Comparison of ENCODE assay signal across 11 mouse cellular contexts in the genomic region with DNA sequence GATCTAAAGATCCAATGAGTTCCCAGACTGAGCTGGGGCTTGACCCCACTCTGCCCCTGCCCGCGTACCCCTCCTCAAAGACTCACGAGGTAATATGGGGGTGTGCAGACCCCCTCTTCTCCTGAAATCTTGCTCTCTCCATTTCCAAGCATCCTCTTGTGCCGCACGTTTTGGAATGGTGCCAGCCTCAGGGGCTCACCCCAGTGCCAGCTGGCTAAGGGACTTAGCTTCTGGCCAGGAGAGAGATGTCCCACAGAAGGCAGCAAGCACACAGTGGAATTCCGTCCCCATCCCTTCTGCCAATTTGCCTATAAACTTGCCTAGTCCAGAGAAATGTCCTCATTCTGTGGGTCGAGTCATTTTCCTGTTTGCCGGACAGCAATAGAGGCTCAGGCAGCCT. TPM values are rescaled to one million over a fixed set of nuclear protein-coding genes. Genes with fewer than 3 reads are reported as not detected.
DNase-seq lines count a peak whose midpoint lies in the region; ATAC-seq and TF ChIP-seq lines count a peak whose summit lies in the region.
"Had no signal": no experiment of that assay in that cellular context is flagged by ENCODE, and none has a peak within 500 bp of the region (broad histone marks: within the 10 kb centered on the region; RNA-seq: fewer than 3 reads in every experiment).

No protein-coding gene starts in this region.

- H3K27me3 ChIP-seq in lung, embryonic 15.5 days, result peaks cover 100% of the 10 kb centered on the region
- H3K27me3 ChIP-seq in forebrain, embryonic 11.5 days (ENCODE audit: control insufficient read depth, insufficient read depth, low read length), result peaks cover 93% of the 10 kb centered on the region
- H3K27me3 ChIP-seq in hindbrain, embryonic 16.5 days (replicated peaks; ENCODE audit: control insufficient read depth, insufficient read depth, low read length), result peaks cover 85% of the 10 kb centered on the region
- peaks cover 89% of the 10 kb centered on the region for H3K27me3 ChIP-seq in midbrain, postnatal 0 days (ENCODE audit: insufficient read depth, low read length)

- peaks cover 12% of the 10 kb centered on the region for H3K4me1 ChIP-seq in lung, embryonic 15.5 days
- H3K4me1 ChIP-seq in forebrain, embryonic 11.5 days (replicated peaks; ENCODE audit: control insufficient read depth, insufficient read depth, low read length), result peaks cover 27% of the 10 kb centered on the region
- peaks cover 12% of the 10 kb centered on the region for H3K4me1 ChIP-seq in hindbrain, embryonic 16.5 days (ENCODE audit: control insufficient read depth, insufficient read depth, low read depth, low read length)
- H3K4me1 ChIP-seq in midbrain, postnatal 0 days (ENCODE audit: insufficient read depth, low read length), result no peaks in the 10 kb centered on the region

- DNase-seq in lung, postnatal 10 days, result no peak
- no peak for DNase-seq in forebrain, embryonic 11.5 days (ENCODE audit: low spot score)
- peak; percentile 69 for DNase-seq in midbrain, postnatal 0 days (ENCODE audit: low spot score)
- DNase-seq in thymus, postnatal 4 days, result no peak
- DNase-seq in spleen, postnatal 10 days (ENCODE audit: low spot score in 2 of 2), result no peak
- DNase-seq: gastrocnemius, adult 2 months had no signal

- ATAC-seq in lung, embryonic 15.5 days (ENCODE audit: borderline replicate concordance, extremely low read depth, low FRiP score, low TSS enrichment), result no peak
- peak; percentile 3; the same call in 1 of the 2 replicates for ATAC-seq in forebrain, embryonic 11.5 days (replicated peaks; ENCODE audit: low FRiP score)
- peak; percentile 64; the same call in 1 of the 2 replicates for ATAC-seq in hindbrain, embryonic 16.5 days
- ATAC-seq in midbrain, postnatal 0 days (ENCODE audit: low FRiP score), result no peak
- no peak for ATAC-seq in erythroid progenitor cell, adult 5-6 weeks (replicated peaks; ENCODE audit: low FRiP score, poor library complexity, severe bottlenecking)

- H3K9ac ChIP-seq in lung, embryonic 15.5 days, result no peak overlapping the region
- H3K9ac ChIP-seq in forebrain, embryonic 11.5 days (ENCODE audit: low read length), result no peak overlapping the region
- no peak overlapping the region for H3K9ac ChIP-seq in hindbrain, embryonic 16.5 days (ENCODE audit: low read depth, low read length)
- H3K9ac ChIP-seq in midbrain, postnatal 0 days (replicated peaks; ENCODE audit: low read length, poor library complexity, severe bottlenecking), result no peak overlapping the region

- 8% methylated on average over 8 of the region's 8 CpGs for WGBS in lung, embryonic 15.5 days
- 8% methylated on average over 8 of the region's 8 CpGs for WGBS in forebrain, embryonic 11.5 days
- 8% methylated on average over 8 of the region's 8 CpGs for WGBS in hindbrain, embryonic 16.5 days
- WGBS in midbrain, postnatal 0 days, result 15% methylated on average over 8 of the region's 8 CpGs

- H3K9me3 ChIP-seq in lung, embryonic 15.5 days, result no peaks in the 10 kb centered on the region
- H3K9me3 ChIP-seq in forebrain, embryonic 11.5 days (ENCODE audit: control insufficient read depth, low read length), result no peaks in the 10 kb centered on the region
- H3K9me3 ChIP-seq in hindbrain, embryonic 16.5 days (ENCODE audit: control insufficient read depth, low read length), result no peaks in the 10 kb centered on the region
- H3K9me3 ChIP-seq in midbrain, postnatal 0 days (ENCODE audit: low read length), result no peaks in the 10 kb centered on the region

- peak overlapping the region; percentile 28; the same call in 1 of the 2 replicates for H3K4me3 ChIP-seq in lung, embryonic 15.5 days
- H3K4me3 ChIP-seq in forebrain, embryonic 11.5 days (ENCODE audit: low read depth, low read length), result peak overlapping the region; percentile 32
- no peak overlapping the region for H3K4me3 ChIP-seq in hindbrain, embryonic 16.5 days (ENCODE audit: low read length)
- no peak overlapping the region for H3K4me3 ChIP-seq in midbrain, postnatal 0 days (ENCODE audit: low read depth, low read length)

- no peak overlapping the region for H3K4me2 ChIP-seq in lung, embryonic 15.5 days
- peak overlapping the region; percentile 44; the same call in 1 of the 2 replicates for H3K4me2 ChIP-seq in forebrain, embryonic 11.5 days (ENCODE audit: low read depth, low read length, severe bottlenecking)
- H3K4me2 ChIP-seq in hindbrain, embryonic 16.5 days (ENCODE audit: low read length), result peak overlapping the region; percentile 61
- H3K4me2 ChIP-seq in midbrain, postnatal 0 days (ENCODE audit: low read depth, low read length, poor library complexity, severe bottlenecking), result no peak overlapping the region

- no peak overlapping the region for H3K27ac ChIP-seq in lung, embryonic 15.5 days
- peak overlapping the region; percentile 31; the same call in 1 of the 2 replicates for H3K27ac ChIP-seq in forebrain, embryonic 11.5 days (ENCODE audit: low read depth, low read length)
- H3K27ac ChIP-seq in hindbrain, embryonic 16.5 days (ENCODE audit: low read depth, low read length), result no peak overlapping the region
- H3K27ac ChIP-seq in midbrain, postnatal 0 days (ENCODE audit: low read depth, low read length), result no peak overlapping the region
- H3K27ac ChIP-seq: gastrocnemius, adult 2 months had no signal

- TF ChIP-seq CTCF in midbrain, postnatal 0 days (IDR thresholded peaks at IDR 0.05), result no peak

- H3K36me3 ChIP-seq in lung, embryonic 15.5 days, result no peaks in the 10 kb centered on the region
- no peaks in the 10 kb centered on the region for H3K36me3 ChIP-seq in forebrain, embryonic 11.5 days (ENCODE audit: control insufficient read depth, insufficient read depth, low read length)
- no peaks in the 10 kb centered on the region for H3K36me3 ChIP-seq in hindbrain, embryonic 16.5 days (ENCODE audit: control insufficient read depth, insufficient read depth, low read length)
- H3K36me3 ChIP-seq in midbrain, postnatal 0 days (ENCODE audit: insufficient read depth, low read length), result no peaks in the 10 kb centered on the region

RNA-seq across cellular contexts. Expression of a gene that starts 0.8 kb away (rescaled TPM):
- not detected in 2 replicates for polyA plus RNA-seq in lung, embryonic 15.5 days (2015; fragmentation: Nextera tagmentation; extraction: Ambion mirVana)
- 27.6 and 33.2 TPM in 2 replicates for polyA plus RNA-seq in forebrain, embryonic 11.5 days (2014; fragmentation: Nextera tagmentation; extraction: Ambion mirVana)
- polyA plus RNA-seq in hindbrain, embryonic 16.5 days (2015; fragmentation: Nextera tagmentation; extraction: Ambion mirVana), result 0.11 and 1.0 TPM in 2 replicates
- total RNA-seq in midbrain, postnatal 0 days (2014; rRNA removed), result not detected in 2 replicates
- not detected in 2 replicates for polyA plus RNA-seq in midbrain, postnatal 0 days (2015; fragmentation: Nextera tagmentation; extraction: Ambion mirVana)
- total RNA-seq in erythroid progenitor cell, adult 5-6 weeks (2015; ENCODE audit: low replicate concordance), result not detected in 2 replicates
- not detected in 2 replicates for total RNA-seq in erythroid progenitor cell, adult 5-6 weeks (2017; ENCODE audit: low replicate concordance)
- total RNA-seq: gastrocnemius, adult 2 months; hematopoietic stem cell, adult 5-6 weeks had no signal
- polyA plus RNA-seq: liver, embryonic 11.5 days had no signal

RNA-seq across cellular contexts. Expression of a gene that starts 43.6 kb away (rescaled TPM):
- polyA plus RNA-seq in lung, embryonic 15.5 days (2015; fragmentation: Nextera tagmentation; extraction: Ambion mirVana), result 13.7 and 17.1 TPM in 2 replicates
- polyA plus RNA-seq in forebrain, embryonic 11.5 days (2014; fragmentation: Nextera tagmentation; extraction: Ambion mirVana), result 8.6 and 10.9 TPM in 2 replicates
- 7.8 and 10.2 TPM in 2 replicates for polyA plus RNA-seq in hindbrain, embryonic 16.5 days (2015; fragmentation: Nextera tagmentation; extraction: Ambion mirVana)
- total RNA-seq in midbrain, postnatal 0 days (2014; rRNA removed), result 31.5 and 34.1 TPM in 2 replicates
- polyA plus RNA-seq in midbrain, postnatal 0 days (2015; fragmentation: Nextera tagmentation; extraction: Ambion mirVana), result 32.7 and 37.0 TPM in 2 replicates
- total RNA-seq in erythroid progenitor cell, adult 5-6 weeks (2015; ENCODE audit: low replicate concordance), result 1.1 and 2.9 TPM in 2 replicates
- total RNA-seq in erythroid progenitor cell, adult 5-6 weeks (2017; ENCODE audit: low replicate concordance), result 1.9 and 2.6 TPM in 2 replicates

Comparison
In these comparisons a context has a peak if more than half of its experiments do, and no peak if none do; other contexts are left out.
1. ATAC-seq: peak in forebrain, embryonic 11.5 days (single experiment) and hindbrain, embryonic 16.5 days (single experiment); none in lung, embryonic 15.5 days (single experiment), midbrain, postnatal 0 days (single experiment) and erythroid progenitor cell, adult 5-6 weeks (single experiment).
2. H3K4me2 ChIP-seq: peak in forebrain, embryonic 11.5 days (single experiment) and hindbrain, embryonic 16.5 days (single experiment); none in lung, embryonic 15.5 days (single experiment) and midbrain, postnatal 0 days (single experiment).
3. H3K4me3 ChIP-seq: peak in lung, embryonic 15.5 days (single experiment) and forebrain, embryonic 11.5 days (single experiment); none in hindbrain, embryonic 16.5 days (single experiment) and midbrain, postnatal 0 days (single experiment).
4. RNA of a gene that starts 0.8 kb away (polyA plus RNA-seq): 27.6 to 33.2 TPM in forebrain, embryonic 11.5 days; 0.11 to 1.0 TPM in hindbrain, embryonic 16.5 days, not detected in midbrain, postnatal 0 days and not detected in lung, embryonic 15.5 days; every median in the first group is over 10 times any median in the second.